Mouse (Mus musculus): Measurements from ENCODE around the gene Vps13d. TPM values are rescaled to one million over a fixed set of nuclear protein-coding genes. Genes with fewer than 3 reads are reported as not detected.
A peak's percentile ranks its signal among the peaks of the same experiment; 100 is the strongest.

Vps13d gene
- polyA plus RNA-seq, 1 experiment, result 23.5 TPM

DNA sequence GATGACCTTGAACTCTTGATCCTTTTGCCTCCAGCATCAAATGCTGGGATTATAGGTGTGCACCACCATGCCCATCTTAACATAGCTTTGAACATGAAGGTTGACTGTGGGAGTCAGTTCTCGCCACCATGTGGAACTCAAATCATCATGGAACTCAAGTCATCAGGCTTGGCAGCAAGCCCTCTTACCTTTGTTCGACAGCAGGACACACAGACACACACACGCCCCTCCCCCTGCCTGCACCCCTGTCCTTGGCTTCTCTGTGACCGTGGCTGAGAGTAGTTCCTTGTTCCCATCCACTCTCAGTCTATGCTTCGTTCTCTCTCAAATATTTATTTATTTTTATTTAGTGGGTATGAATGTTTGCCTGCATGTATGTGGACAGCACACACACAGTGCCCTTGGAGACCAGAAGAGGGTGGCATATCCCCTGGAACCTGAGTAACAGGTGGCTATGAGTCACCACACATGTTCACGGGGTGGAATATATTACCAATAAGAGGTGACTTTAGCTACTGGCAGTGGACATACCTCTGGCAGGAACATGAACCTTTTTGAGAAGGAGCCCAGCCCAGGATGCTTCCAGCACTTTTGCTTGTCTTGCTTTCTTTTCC lies 14.4 kb upstream of the Vps13d start:
- no peaks in the 10 kb centered on the region for H3K36me3 ChIP-seq (ENCODE audit: control insufficient read depth, insufficient read depth, low read length)
- no peak overlapping the region for H3K27ac ChIP-seq (ENCODE audit: control insufficient read depth, insufficient read depth, low read length)
- no peaks in the 10 kb centered on the region for H3K27me3 ChIP-seq (ENCODE audit: control insufficient read depth, insufficient read depth, low read length)
- DNase-seq, result no peak
- H3K4me3 ChIP-seq (ENCODE audit: control insufficient read depth, insufficient read depth, low read length), result no peak overlapping the region
- whole genome bisulfite sequencing, result 64% methylated on average over 6 of the region's 6 CpGs
- TF ChIP-seq POLR2A (IDR thresholded peaks at IDR 0.05; ENCODE audit: control insufficient read depth, extremely low read depth, insufficient read depth, low read length, poor library complexity), result no peak
- no peak for TF ChIP-seq CTCF (IDR thresholded peaks at IDR 0.05; ENCODE audit: borderline replicate concordance, control insufficient read depth, extremely low read depth, insufficient read depth, low read length, poor library complexity)
- H3K4me1 ChIP-seq (replicated peaks; ENCODE audit: control insufficient read depth, insufficient read depth, low read length), result peaks cover 22% of the 10 kb centered on the region

DNA sequence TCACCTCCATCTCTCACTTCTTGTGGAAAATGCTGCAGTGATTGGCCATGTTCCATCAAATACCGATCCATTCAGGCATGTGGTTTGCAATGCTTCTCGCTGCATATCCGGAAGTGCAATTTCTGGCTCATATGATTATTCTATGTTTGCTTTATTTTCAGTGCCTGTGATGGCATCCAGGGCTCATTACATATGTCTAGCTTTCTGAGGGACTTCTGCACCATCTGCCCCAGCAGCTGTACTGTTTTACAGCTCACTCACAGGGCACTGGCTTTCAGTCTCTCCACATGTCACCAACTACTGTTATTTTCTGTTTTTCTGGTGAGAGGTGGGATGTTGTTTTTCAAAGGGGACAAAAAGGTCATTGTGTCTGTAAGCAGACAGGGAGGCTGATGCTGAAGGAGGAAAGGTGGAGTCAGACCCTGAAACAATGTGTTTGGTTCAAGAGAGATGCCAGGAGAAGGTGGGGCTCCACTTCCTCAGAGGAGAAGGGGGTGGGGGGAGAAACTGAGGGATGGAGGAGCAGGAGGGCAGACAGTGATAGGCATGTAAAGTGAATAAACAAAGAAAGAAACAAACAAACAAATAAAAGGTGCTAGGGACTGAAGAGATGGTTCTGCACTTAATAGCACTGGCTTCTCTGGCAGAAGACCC lies 13.0 kb upstream of the Vps13d start:
- Histone ChIP-seq H3K4me3 (ENCODE audit: control insufficient read depth, insufficient read depth, low read length) (no peak overlapping the region), H3K27ac (ENCODE audit: control insufficient read depth, insufficient read depth, low read length) (no peak overlapping the region), H3K27me3 (ENCODE audit: control insufficient read depth, insufficient read depth, low read length) (no peaks in the 10 kb centered on the region), H3K4me1 (replicated peaks; ENCODE audit: control insufficient read depth, insufficient read depth, low read length) (peaks cover 22% of the 10 kb centered on the region), H3K36me3 (ENCODE audit: control insufficient read depth, insufficient read depth, low read length) (no peaks in the 10 kb centered on the region)
- whole genome bisulfite sequencing, result 86% methylated on average over 3 of the region's 3 CpGs
- no peak for TF ChIP-seq CTCF (IDR thresholded peaks at IDR 0.05; ENCODE audit: borderline replicate concordance, control insufficient read depth, extremely low read depth, insufficient read depth, low read length, poor library complexity)
- no peak for TF ChIP-seq POLR2A (IDR thresholded peaks at IDR 0.05; ENCODE audit: control insufficient read depth, extremely low read depth, insufficient read depth, low read length, poor library complexity)
- no peak for DNase-seq

DNA sequence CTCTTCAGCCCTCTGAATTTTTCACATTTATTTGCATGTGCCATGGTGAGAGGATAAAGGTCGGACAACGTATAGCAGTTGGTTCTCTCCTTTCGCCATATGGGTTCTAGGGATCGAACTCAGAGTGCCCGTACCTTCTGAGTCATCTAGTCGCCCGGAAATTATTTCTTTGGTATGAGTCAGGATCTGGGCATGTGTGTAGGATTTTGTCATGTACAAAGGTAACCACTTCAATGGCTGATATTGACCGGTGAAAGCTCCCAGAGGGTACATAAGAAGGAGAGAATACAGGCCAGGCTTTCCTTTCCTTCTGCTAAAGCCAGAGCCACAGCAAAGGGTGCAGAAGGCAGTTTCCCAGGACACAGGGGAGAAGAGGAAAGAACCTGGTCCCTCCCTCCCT lies 10.0 kb upstream of the Vps13d start:
- WGBS, result 96% methylated on average over 8 of the region's 8 CpGs
- TF ChIP-seq POLR2A (IDR thresholded peaks at IDR 0.05; ENCODE audit: control insufficient read depth, extremely low read depth, insufficient read depth, low read length, poor library complexity), result no peak
- no peak for TF ChIP-seq CTCF (IDR thresholded peaks at IDR 0.05; ENCODE audit: borderline replicate concordance, control insufficient read depth, extremely low read depth, insufficient read depth, low read length, poor library complexity)
- no peak overlapping the region for H3K27ac ChIP-seq (ENCODE audit: control insufficient read depth, insufficient read depth, low read length)
- no peak for DNase-seq
- H3K27me3 ChIP-seq (ENCODE audit: control insufficient read depth, insufficient read depth, low read length), result no peaks in the 10 kb centered on the region
- peaks cover 17% of the 10 kb centered on the region for H3K4me1 ChIP-seq (replicated peaks; ENCODE audit: control insufficient read depth, insufficient read depth, low read length)
- H3K4me3 ChIP-seq (ENCODE audit: control insufficient read depth, insufficient read depth, low read length), result no peak overlapping the region
- no peaks in the 10 kb centered on the region for H3K36me3 ChIP-seq (ENCODE audit: control insufficient read depth, insufficient read depth, low read length)

DNA sequence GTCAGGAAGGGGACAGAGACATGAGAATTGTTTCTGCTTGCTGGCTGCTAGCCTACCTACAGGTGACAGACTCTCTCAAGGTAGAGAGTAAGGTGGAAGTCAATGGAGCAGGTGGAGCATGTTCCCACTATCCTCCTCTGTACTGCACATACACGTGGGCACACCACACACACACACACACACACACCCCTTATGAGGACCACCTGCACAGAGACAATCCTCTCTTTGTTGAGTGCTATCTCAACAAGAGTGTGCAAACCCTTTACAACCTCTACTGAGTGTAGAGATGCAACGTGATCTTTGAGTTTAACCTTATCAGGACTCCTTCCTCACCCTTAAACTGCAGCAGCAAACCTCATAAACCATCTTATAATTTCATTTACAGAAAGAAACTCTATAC lies 8.5 kb upstream of the Vps13d start:
- TF ChIP-seq CTCF (IDR thresholded peaks at IDR 0.05; ENCODE audit: borderline replicate concordance, control insufficient read depth, extremely low read depth, insufficient read depth, low read length, poor library complexity), result no peak
- no peak for TF ChIP-seq POLR2A (IDR thresholded peaks at IDR 0.05; ENCODE audit: control insufficient read depth, extremely low read depth, insufficient read depth, low read length, poor library complexity)
- Histone ChIP-seq H3K4me3 (ENCODE audit: control insufficient read depth, insufficient read depth, low read length) (no peak overlapping the region), H3K27ac (ENCODE audit: control insufficient read depth, insufficient read depth, low read length) (no peak overlapping the region), H3K4me1 (replicated peaks; ENCODE audit: control insufficient read depth, insufficient read depth, low read length) (peaks cover 11% of the 10 kb centered on the region), H3K27me3 (ENCODE audit: control insufficient read depth, insufficient read depth, low read length) (no peaks in the 10 kb centered on the region), H3K36me3 (ENCODE audit: control insufficient read depth, insufficient read depth, low read length) (no peaks in the 10 kb centered on the region)
- 72% methylated on average over 2 of the region's 2 CpGs for WGBS
- DNase-seq, result no peak

DNA sequence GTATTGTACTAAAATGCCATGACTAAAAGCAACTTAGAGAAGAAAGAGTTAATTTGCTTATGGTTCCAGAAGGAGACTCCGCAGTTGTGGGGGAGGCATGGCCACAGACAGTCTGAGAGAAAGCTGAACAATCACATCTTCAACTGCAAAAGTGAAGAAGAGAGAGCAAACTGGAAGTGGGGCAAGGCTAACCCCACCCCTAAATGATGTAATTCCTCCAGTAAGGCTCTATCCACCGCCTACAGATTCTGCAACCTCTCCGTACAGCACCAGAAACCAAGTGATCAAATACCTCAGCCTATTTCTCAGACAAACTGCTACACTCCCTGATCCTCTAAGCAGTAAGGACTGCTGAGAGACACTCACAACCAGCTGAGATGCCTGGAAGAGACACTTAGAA lies 6.6 kb upstream of the Vps13d start:
- Histone ChIP-seq H3K27me3 (ENCODE audit: control insufficient read depth, insufficient read depth, low read length) (no peaks in the 10 kb centered on the region), H3K4me3 (ENCODE audit: control insufficient read depth, insufficient read depth, low read length) (no peak overlapping the region), H3K27ac (ENCODE audit: control insufficient read depth, insufficient read depth, low read length) (no peak overlapping the region), H3K36me3 (ENCODE audit: control insufficient read depth, insufficient read depth, low read length) (no peaks in the 10 kb centered on the region), H3K4me1 (replicated peaks; ENCODE audit: control insufficient read depth, insufficient read depth, low read length) (peaks cover 11% of the 10 kb centered on the region)
- no peak for DNase-seq
- TF ChIP-seq POLR2A (IDR thresholded peaks at IDR 0.05; ENCODE audit: control insufficient read depth, extremely low read depth, insufficient read depth, low read length, poor library complexity) (no peak), CTCF (IDR thresholded peaks at IDR 0.05; ENCODE audit: borderline replicate concordance, control insufficient read depth, extremely low read depth, insufficient read depth, low read length, poor library complexity) (no peak)
- 75% methylated on average over 3 of the region's 3 CpGs for WGBS

DNA sequence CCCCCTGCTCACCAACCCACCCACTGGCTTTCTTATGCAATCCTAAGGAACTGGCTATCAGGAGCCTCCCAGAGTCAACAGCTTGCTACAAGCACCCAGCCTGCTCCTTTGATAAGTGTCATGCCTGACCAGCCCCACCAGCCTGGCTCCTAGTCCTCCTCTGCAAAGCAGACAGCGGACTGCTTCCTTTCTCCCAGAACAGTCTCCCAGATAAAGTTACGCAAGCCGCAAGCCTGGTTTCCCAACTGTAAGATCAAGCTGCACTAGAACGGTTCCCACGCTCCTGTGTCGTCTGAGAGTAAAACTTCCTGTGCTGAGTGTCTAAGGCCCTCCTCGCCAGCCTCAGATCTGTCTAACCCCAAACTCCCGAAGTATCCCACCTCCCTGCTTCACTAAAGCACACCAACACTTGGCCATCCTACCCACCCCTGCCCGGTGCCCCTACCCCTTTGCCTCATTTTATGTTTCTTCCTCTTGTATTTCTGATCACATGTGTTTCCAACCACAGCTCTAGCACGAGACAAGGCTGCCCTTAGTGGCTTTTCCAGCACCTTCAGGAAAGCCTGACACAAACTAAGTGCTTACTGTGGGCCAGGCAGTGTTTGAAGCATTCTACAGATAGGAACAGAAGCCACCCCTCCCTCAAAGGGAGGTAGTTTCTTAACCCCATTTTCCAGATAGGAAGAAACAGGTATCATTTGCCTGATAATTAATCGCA lies 5.3 kb upstream of the Vps13d start:
- peaks cover 11% of the 10 kb centered on the region for H3K4me1 ChIP-seq (replicated peaks; ENCODE audit: control insufficient read depth, insufficient read depth, low read length)
- H3K27me3 ChIP-seq (ENCODE audit: control insufficient read depth, insufficient read depth, low read length), result no peaks in the 10 kb centered on the region
- H3K27ac ChIP-seq (ENCODE audit: control insufficient read depth, insufficient read depth, low read length), result peak overlapping the region; percentile 25; the same call in 1 of the 2 replicates
- no peak for DNase-seq
- no peak overlapping the region for H3K4me3 ChIP-seq (ENCODE audit: control insufficient read depth, insufficient read depth, low read length)
- no peaks in the 10 kb centered on the region for H3K36me3 ChIP-seq (ENCODE audit: control insufficient read depth, insufficient read depth, low read length)
- TF ChIP-seq POLR2A (IDR thresholded peaks at IDR 0.05; ENCODE audit: control insufficient read depth, extremely low read depth, insufficient read depth, low read length, poor library complexity), result no peak
- peak; percentile 25; the same call in 1 of the 2 replicates for TF ChIP-seq CTCF (IDR thresholded peaks at IDR 0.05; ENCODE audit: borderline replicate concordance, control insufficient read depth, extremely low read depth, insufficient read depth, low read length, poor library complexity)
- WGBS, result 8% methylated on average over 11 of the region's 11 CpGs
